Mouse (Mus musculus): Measurements from ENCODE around the gene Ppp6r2.

The Ppp6r2 gene

GRCm38 (mm10) chr15:89182328-89182741 lies 29.0 kb upstream of the Ppp6r2 start:
- DNase-seq = no peak

- DNase-seq = no peak
Observed at GRCm38 (mm10) chr15:89182842-89183241, 28.5 kb upstream of the Ppp6r2 start.

GRCm38 (mm10) chr15:89184141-89184936 lies 27.0 kb upstream of the Ppp6r2 start:
- no peak for DNase-seq

- DNase-seq = no peak
Observed at GRCm38 (mm10) chr15:89184937-89185227, 26.5 kb upstream of the Ppp6r2 start.

- DNase-seq = peak; percentile 52
Observed at GRCm38 (mm10) chr15:89195261-89195681, 16.1 kb upstream of the Ppp6r2 start.

GRCm38 (mm10) chr15:89195690-89196312 lies 15.6 kb upstream of the Ppp6r2 start:
- DNase-seq = peak; percentile 94

- peak; percentile 99 for DNase-seq
Observed at GRCm38 (mm10) chr15:89196313-89196706, 15.0 kb upstream of the Ppp6r2 start, which contains the start of gene Dennd6b. Dennd6b (minus strand) TSS chr15:89196496.

- no peak for DNase-seq
Observed at GRCm38 (mm10) chr15:89197056-89197455, 14.3 kb upstream of the Ppp6r2 start.

- DNase-seq = no peak
Observed at GRCm38 (mm10) chr15:89207457-89207856, 3.9 kb upstream of the Ppp6r2 start.

GRCm38 (mm10) chr15:89209886-89210761 lies 1.2 kb upstream of the Ppp6r2 start:
- DNase-seq = peak; percentile 92

- DNase-seq = peak; percentile 24
Observed at GRCm38 (mm10) chr15:89211716-89212461, 536 bp downstream of the Ppp6r2 start.

GRCm38 (mm10) chr15:89212495-89212894 lies 1.1 kb downstream of the Ppp6r2 start:
- no peak for DNase-seq

- DNase-seq = no peak
Observed at GRCm38 (mm10) chr15:89213517-89213916, 2.2 kb downstream of the Ppp6r2 start.

- DNase-seq = no peak
Observed at GRCm38 (mm10) chr15:89214953-89215352, 3.6 kb downstream of the Ppp6r2 start.

- DNase-seq = no peak
Observed at GRCm38 (mm10) chr15:89215611-89216233, 4.4 kb downstream of the Ppp6r2 start.

GRCm38 (mm10) chr15:89233586-89233985 lies 22.2 kb downstream of the Ppp6r2 start:
- DNase-seq = no peak

GRCm38 (mm10) chr15:89234052-89234451 lies 22.7 kb downstream of the Ppp6r2 start:
- no peak for DNase-seq

- DNase-seq = no peak
Observed at GRCm38 (mm10) chr15:89239751-89240392, 28.5 kb downstream of the Ppp6r2 start.

GRCm38 (mm10) chr15:89241025-89241424 lies 29.7 kb downstream of the Ppp6r2 start:
- peak; percentile 17 for DNase-seq

GRCm38 (mm10) chr15:89249063-89249462 lies 37.7 kb downstream of the Ppp6r2 start:
- DNase-seq = no peak

- no peak for DNase-seq
Observed at GRCm38 (mm10) chr15:89255330-89255729, 44.0 kb downstream of the Ppp6r2 start.

GRCm38 (mm10) chr15:89258997-89259396 lies 47.6 kb downstream of the Ppp6r2 start:
- no peak for DNase-seq
